In the genomic region with DNA sequence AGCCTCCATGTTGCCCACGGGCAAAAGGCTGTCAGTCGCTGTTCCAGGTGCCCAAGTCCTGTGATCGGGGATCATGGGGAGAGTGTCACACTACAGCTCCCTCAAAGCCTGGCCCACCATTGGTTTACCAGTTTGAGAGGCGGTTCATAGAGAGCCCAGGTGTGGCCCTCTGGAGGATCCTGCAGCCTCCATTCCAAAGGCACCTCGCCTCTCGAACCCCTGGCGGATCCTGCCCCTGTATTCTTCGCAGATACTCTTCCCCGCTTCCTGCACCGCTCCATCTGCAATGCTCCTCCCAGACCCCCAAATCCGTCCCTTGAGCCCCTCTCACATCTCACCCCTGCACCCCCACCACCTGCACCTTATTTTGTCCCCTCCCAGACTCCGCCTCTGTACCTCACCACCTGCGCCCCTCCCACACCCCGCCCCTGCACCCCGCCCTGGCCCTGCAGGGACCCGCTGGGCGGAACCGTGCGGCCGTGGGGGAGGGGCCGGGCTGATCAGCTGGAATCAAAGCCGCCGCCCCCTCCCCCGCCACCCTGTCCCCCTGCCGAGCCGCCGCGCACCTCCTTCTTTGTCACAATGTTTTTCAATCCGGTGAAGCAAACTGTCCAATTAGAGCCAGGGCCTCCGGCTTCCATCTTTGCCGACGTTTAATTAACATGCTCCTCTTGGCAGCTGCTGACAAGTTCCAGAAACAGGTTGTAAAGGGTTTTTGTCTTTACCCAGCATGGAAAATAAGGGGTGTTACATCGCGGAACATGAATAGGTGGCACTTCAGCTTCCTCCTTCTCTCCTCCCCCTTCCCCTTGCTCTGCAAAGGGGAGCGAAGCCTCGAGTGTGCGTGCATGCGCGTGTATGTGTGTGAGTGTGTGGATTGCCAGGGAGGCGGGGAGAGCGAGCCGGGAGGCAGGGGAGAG, we compare ENCODE assay signal across 8 mouse cellular contexts. TPM values are rescaled to one million over a fixed set of nuclear protein-coding genes. Genes with fewer than 3 reads are reported as not detected.
A peak's percentile ranks its signal among the peaks of the same experiment; 100 is the strongest.
DNase-seq lines count a peak whose midpoint lies in the region; ATAC-seq and TF ChIP-seq lines count a peak whose summit lies in the region.

No protein-coding gene starts in this region.

- peak overlapping the region; percentile 61 for H3K4me2 ChIP-seq in lung, embryonic 16.5 days (ENCODE audit: low read depth, low read length)
- H3K4me2 ChIP-seq in hindbrain, postnatal 0 days (ENCODE audit: low read depth, low read length) = peak overlapping the region; percentile 68

- no peak overlapping the region; the same call in 1 of the 2 replicates for H3K9ac ChIP-seq in lung, embryonic 16.5 days (ENCODE audit: low read length)
- H3K9ac ChIP-seq in hindbrain, postnatal 0 days (replicated peaks; ENCODE audit: low read length) = peak overlapping the region; percentile 43

- no peak for DNase-seq in lung, postnatal 4 days
- DNase-seq in embryo, embryonic 9.5 days (ENCODE audit: extremely low spot score) = peak; percentile 42
- peak; percentile 89 for DNase-seq in hindbrain, postnatal 0 days (ENCODE audit: low spot score)
- DNase-seq in left cerebral cortex, postnatal 25 days (ENCODE audit: low spot score in 2 of 2) = peak; percentile 81
- DNase-seq in neural tube, embryonic 10.5 days (ENCODE audit: extremely low spot score, low spot score) = peak; percentile 44
- DNase-seq in adrenal gland, postnatal 4 days (ENCODE audit: low spot score in 2 of 2) = no peak

- peaks cover 66% of the 10 kb centered on the region for H3K27me3 ChIP-seq in lung, embryonic 16.5 days (ENCODE audit: control insufficient read depth, insufficient read depth, low read depth, low read length)
- H3K27me3 ChIP-seq in hindbrain, postnatal 0 days (ENCODE audit: insufficient read depth, low read length) = no peaks in the 10 kb centered on the region

- no peak for TF ChIP-seq CTCF in hindbrain, postnatal 0 days (IDR thresholded peaks at IDR 0.05; ENCODE audit: low read depth)

- peaks cover 6% of the 10 kb centered on the region; the same call in 1 of the 2 replicates for H3K4me1 ChIP-seq in lung, embryonic 16.5 days (replicated peaks; ENCODE audit: control insufficient read depth, insufficient read depth, low read length)
- 0 out of 2 replicates have a peak, but pooled peaks cover 4% of the 10 kb centered on the region for H3K4me1 ChIP-seq in hindbrain, postnatal 0 days (ENCODE audit: insufficient read depth, low read length)

- ATAC-seq in lung, embryonic 16.5 days (ENCODE audit: low read depth) = peak; percentile 60
- ATAC-seq in hindbrain, postnatal 0 days = peak; percentile 80
- ATAC-seq in erythroblast, adult 5-6 weeks (replicated peaks; ENCODE audit: low FRiP score, poor library complexity, severe bottlenecking) = no peak

- WGBS in lung, embryonic 16.5 days = 1% methylated on average over 40 of the region's 42 CpGs
- WGBS in hindbrain, postnatal 0 days = under 1% methylated on average over 42 of the region's 42 CpGs

- H3K36me3 ChIP-seq in lung, embryonic 16.5 days (ENCODE audit: control insufficient read depth, insufficient read depth, low read length) = no peaks in the 10 kb centered on the region
- H3K36me3 ChIP-seq in hindbrain, postnatal 0 days (ENCODE audit: insufficient read depth, low read length) = no peaks in the 10 kb centered on the region

- intact Hi-C loops in left cerebral cortex, postnatal 25 days (cut with DNase I) = loop anchor here (1.0 to 2.0 kb wide), 2 partner anchors 15 to 45 kb away; no protein-coding TSS in a partner anchor

- no peak overlapping the region for H3K27ac ChIP-seq in lung, embryonic 16.5 days (ENCODE audit: low read length)
- peak overlapping the region; percentile 74 for H3K27ac ChIP-seq in hindbrain, postnatal 0 days

- H3K4me3 ChIP-seq in lung, embryonic 16.5 days (ENCODE audit: low read length) = peak overlapping the region; percentile 41
- peak overlapping the region; percentile 41 for H3K4me3 ChIP-seq in hindbrain, postnatal 0 days (ENCODE audit: low read length)

- peaks cover 3% of the 10 kb centered on the region; the same call in 1 of the 2 replicates for H3K9me3 ChIP-seq in lung, embryonic 16.5 days (ENCODE audit: control insufficient read depth, low read length)
- H3K9me3 ChIP-seq in hindbrain, postnatal 0 days (ENCODE audit: low read length) = no peaks in the 10 kb centered on the region

RNA-seq across cellular contexts. Expression of a gene that starts 25.4 kb away (rescaled TPM):
- 0.06 and 0.13 TPM in 2 replicates for polyA plus RNA-seq in lung, embryonic 16.5 days (2015; fragmentation: Nextera tagmentation; extraction: Ambion mirVana)
- total RNA-seq in hindbrain, postnatal 0 days (2014; rRNA removed) = 0.68 and 2.5 TPM in 2 replicates
- polyA plus RNA-seq in hindbrain, postnatal 0 days (2015; fragmentation: Nextera tagmentation; extraction: Ambion mirVana) = 4.0 and 4.3 TPM in 2 replicates
- 1 to 10 TPM; 2.0 to 2.8 TPM for total RNA-seq in left cerebral cortex, postnatal 25 days (2021)
- 10 to 100 TPM in 1 of 2 experiments, 1 to 10 TPM in 1; 1.7 to 12.8 TPM for total RNA-seq in adrenal gland, postnatal 4 days (2021)
- total RNA-seq in erythroblast, adult 5-6 weeks (2015; ENCODE audit: low replicate concordance) = 0.42 TPM in 1 of 2 replicates, not detected in the other
- total RNA-seq in erythroblast, adult 5-6 weeks (2017; ENCODE audit: low replicate concordance) = 0.26 TPM in 1 of 2 replicates, not detected in the other

Comparison
In these comparisons a context has a peak if more than half of its experiments do, and no peak if none do; other contexts are left out.
1. DNase-seq: peak in embryo, embryonic 9.5 days (single experiment), hindbrain, postnatal 0 days (single experiment), left cerebral cortex, postnatal 25 days (2 of 2) and neural tube, embryonic 10.5 days (single experiment); none in lung, postnatal 4 days (0 of 2) and adrenal gland, postnatal 4 days (0 of 2).